Mouse (Mus musculus): Measurements from ENCODE around the gene Rps6ka3. TPM values are rescaled to one million over a fixed set of nuclear protein-coding genes. Genes with fewer than 3 reads are reported as not detected.

The Rps6ka3 gene
- polyA plus RNA-seq, 1 experiment from 2014 or later, result 2.9 TPM

DNA sequence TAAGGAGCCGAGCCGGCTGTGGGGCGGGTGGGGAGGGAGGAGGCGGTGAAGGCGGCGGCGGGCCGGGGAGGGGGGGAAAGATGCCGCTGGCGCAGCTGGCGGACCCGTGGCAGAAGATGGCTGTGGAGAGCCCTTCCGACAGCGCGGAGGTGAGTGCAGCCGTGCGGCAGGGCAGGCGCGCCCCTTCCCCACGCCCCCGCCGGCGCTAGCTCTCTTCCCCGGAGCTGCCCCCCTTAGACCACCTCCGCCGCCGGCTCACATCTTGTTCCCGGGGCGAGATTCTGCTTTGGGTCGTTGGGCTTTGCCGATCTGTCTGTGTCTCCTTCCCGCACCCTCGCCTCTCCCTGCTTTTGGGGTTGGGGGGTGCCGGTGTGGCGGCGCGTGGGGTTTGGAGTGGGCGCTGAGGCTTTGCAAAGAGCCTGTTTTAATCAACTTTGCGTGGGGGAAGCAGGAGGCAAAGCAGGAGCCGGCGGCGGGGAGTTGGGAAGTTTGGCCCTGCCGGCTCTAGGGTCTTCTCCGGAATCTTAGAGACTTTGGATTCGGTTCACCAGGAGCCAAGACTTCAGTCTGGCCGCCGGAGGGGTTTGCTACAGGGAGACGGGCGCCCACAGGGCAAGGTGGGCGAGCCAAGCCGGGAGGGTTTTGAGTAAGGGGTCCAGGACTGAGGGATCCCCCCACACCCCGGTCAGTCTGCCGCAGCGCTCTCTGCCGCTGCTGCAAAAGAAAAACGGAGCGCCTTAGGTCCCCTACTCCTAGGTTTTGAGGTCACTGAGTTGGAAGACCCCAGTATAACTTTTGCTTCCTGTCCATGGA, 46.1 kb downstream of the Rps6ka3 start:
- peak overlapping the region; percentile 54 for H3K9ac ChIP-seq
- peak overlapping the region; percentile 90 for H3K27ac ChIP-seq
- peak overlapping the region; percentile 62 for H3K4me2 ChIP-seq
- H3K27me3 ChIP-seq (replicated peaks), result no peaks in the 10 kb centered on the region
- H3K4me3 ChIP-seq, result peak overlapping the region; percentile 67
- ATAC-seq (replicated peaks), result peak; percentile 64
- H3K36me3 ChIP-seq (replicated peaks), result no peaks in the 10 kb centered on the region
- no peaks in the 10 kb centered on the region for H3K9me3 ChIP-seq
- 20% methylated on average over 45 of the region's 57 CpGs for WGBS
- H3K4me1 ChIP-seq, result no peaks in the 10 kb centered on the region

DNA sequence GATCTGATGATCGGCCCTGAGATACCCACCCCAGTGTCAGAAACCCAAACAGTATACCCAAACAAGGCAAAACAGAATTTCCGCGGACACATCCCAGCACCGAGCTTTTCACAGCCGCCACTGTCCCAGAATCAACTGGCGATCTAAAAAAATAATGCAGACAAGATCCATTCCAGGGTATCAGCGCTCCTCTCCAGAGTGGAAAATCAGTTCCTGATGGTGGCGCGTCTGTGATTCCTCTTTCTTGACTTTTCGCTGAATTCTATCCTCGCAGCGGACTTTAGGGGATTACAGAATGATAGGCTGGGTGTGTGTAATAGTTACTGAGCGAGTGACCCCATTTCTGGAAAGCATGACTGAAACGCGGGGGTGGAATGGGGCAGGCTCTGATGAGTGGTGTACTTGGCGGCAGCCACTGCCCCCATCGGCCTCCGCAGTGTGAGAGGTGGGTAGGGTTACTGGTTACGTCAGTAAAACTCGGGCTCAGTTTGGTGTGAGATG, 46.9 kb downstream of the Rps6ka3 start:
- Histone ChIP-seq H3K9me3 (no peaks in the 10 kb centered on the region), H3K9ac (peak overlapping the region; percentile 54), H3K27me3 (replicated peaks) (no peaks in the 10 kb centered on the region), H3K27ac (no peak overlapping the region), H3K4me1 (no peaks in the 10 kb centered on the region), H3K4me2 (peak overlapping the region; percentile 62), H3K4me3 (peak overlapping the region; percentile 67), H3K36me3 (replicated peaks) (no peaks in the 10 kb centered on the region)
- 19% methylated on average over 20 of the region's 20 CpGs for WGBS
- no peak for ATAC-seq (replicated peaks)

DNA sequence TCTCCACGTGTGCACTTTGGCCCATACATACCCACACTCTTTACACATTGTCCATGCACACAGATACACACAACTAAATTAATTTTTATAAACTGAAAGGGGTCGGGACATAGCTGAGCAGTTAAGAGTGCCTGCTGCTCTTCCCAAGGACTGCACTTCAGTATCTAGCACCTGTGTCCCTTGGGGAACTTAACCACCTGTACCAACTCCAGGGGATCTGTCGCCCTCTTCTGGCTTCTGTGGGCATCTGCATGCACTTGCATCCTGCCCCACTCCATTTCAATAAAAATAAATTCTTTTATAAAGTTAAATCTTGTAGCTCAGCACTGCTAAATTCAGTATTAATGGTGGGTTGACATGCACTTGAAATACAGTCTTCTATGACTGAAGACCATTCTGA, 54.6 kb downstream of the Rps6ka3 start:
- ATAC-seq (replicated peaks), result no peak
- Histone ChIP-seq H3K4me2 (no peak overlapping the region), H3K4me1 (no peaks in the 10 kb centered on the region), H3K9me3 (no peaks in the 10 kb centered on the region), H3K4me3 (no peak overlapping the region), H3K9ac (no peak overlapping the region), H3K27ac (no peak overlapping the region), H3K36me3 (replicated peaks) (no peaks in the 10 kb centered on the region), H3K27me3 (replicated peaks) (no peaks in the 10 kb centered on the region)
- WGBS, result 43% methylated on average over 3 of the region's 3 CpGs

DNA sequence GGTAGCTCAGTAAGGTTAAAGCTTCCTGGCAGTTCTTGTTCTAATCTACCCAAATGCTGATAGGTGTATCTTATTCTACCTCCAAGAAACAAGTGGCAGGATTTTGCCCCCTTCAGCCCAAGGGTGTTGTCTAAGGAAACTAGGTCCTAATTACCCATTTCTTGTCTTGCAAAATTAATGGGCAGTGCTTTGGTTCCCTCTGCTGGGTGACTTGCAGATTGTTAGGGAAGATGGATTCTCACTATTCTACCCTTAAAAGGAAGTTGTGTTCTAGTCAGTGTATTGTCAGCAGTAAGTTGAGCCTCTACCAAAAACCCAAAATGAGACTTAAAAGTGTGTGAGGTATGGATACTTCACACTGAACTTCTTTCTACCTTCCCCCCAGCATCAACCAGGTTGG, 59.0 kb downstream of the Rps6ka3 start:
- Histone ChIP-seq H3K9me3 (no peaks in the 10 kb centered on the region), H3K4me1 (no peaks in the 10 kb centered on the region), H3K27me3 (replicated peaks) (no peaks in the 10 kb centered on the region), H3K9ac (no peak overlapping the region), H3K27ac (no peak overlapping the region), H3K4me3 (no peak overlapping the region), H3K36me3 (replicated peaks) (no peaks in the 10 kb centered on the region), H3K4me2 (no peak overlapping the region)
- ATAC-seq (replicated peaks), result no peak

DNA sequence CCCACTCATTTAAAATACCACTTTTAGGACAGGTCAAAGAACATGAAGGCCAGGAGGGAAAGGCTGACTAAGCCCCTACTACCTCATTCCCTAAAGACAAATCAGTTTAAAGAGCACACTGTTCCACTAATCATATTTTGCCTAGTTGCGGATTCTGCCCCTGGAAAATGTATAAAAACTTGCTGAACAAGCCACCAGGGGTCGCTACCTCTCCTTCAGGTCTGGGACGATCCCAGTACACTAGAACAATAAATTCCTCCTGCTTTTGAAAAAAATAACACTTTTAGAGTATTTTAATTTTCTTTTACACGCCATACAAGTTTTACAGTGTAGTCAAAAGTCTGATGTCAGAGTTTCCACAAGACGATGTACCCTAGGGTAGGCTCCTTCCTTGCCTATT, 76.7 kb downstream of the Rps6ka3 start:
- no peaks in the 10 kb centered on the region for H3K9me3 ChIP-seq
- no peak overlapping the region for H3K9ac ChIP-seq
- H3K36me3 ChIP-seq (replicated peaks), result no peaks in the 10 kb centered on the region
- no peak overlapping the region for H3K4me3 ChIP-seq
- no peak for ATAC-seq (replicated peaks)
- no peaks in the 10 kb centered on the region for H3K27me3 ChIP-seq (replicated peaks)
- 73% methylated on average over 5 of the region's 5 CpGs for WGBS
- H3K4me1 ChIP-seq, result no peaks in the 10 kb centered on the region
- H3K27ac ChIP-seq, result no peak overlapping the region
- H3K4me2 ChIP-seq, result no peak overlapping the region

DNA sequence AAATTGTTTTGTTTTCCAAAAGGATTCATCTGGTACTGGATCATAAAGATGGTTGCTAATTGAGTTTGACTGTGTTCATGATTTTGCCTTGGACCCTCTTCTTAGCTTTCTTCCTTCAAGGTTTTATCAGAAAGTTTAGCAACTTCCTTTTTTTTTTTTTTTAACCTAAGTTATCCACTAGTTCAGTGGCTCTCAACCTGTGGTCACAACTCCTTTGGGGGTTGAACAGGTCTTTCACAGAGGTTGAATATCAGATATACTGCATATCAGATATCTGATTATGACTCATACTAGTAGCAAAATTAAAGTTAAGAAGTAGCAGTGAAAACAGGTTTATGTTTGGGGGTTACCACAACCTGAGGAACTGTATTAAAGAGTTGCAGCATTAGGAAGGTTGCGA, 85.8 kb downstream of the Rps6ka3 start:
- Histone ChIP-seq H3K27me3 (replicated peaks) (no peaks in the 10 kb centered on the region), H3K9me3 (no peaks in the 10 kb centered on the region), H3K27ac (no peak overlapping the region), H3K4me2 (no peak overlapping the region), H3K4me1 (no peaks in the 10 kb centered on the region), H3K4me3 (no peak overlapping the region), H3K36me3 (replicated peaks) (no peaks in the 10 kb centered on the region), H3K9ac (no peak overlapping the region)
- no peak for ATAC-seq (replicated peaks)
- 92% methylated on average over 1 of the region's 1 CpGs for WGBS

DNA sequence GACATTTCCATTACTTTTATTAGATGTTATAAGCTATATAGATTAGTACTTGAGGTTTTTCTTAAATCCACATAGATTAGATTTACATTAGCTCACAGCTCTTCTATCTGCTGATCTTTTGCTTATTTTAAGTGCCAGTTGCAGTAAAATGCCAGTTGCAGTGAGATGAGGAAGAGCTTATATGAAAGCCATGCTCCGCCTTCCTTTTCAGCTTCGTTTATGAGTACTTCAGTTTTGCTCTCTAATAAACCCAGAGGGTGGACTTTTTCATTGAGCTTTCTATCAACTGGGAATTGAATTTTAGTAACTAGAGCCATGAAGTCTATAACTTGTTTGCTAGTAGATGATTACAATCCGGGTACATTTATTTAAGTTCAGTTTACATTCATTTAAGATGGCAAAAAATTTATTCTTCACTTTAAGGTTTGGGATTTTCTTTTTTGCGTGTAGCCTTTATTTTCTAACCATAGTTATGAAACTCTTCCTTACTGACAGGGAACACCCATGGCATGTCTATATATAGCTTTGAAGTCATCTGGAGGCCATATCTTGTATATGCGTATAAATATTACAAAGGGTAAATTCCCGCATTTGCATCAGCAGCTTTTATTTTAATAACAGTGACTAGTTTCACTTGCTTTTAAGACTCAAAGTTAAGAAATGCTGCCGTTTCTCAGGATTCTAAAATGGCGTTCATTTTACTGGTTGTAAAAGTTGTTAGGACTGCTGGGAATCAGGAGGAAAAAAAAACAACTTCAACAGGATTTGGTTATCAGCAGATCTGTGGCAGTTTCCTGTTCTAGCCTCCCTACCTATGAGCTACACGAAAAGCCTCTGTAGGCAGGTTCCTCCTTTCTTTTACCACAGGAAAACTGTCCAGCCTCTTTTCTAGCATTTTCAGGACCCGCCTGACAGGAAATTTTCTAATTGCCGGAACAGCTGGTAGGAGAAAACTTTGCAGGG, 92.5 kb downstream of the Rps6ka3 start:
- Histone ChIP-seq H3K9ac (no peak overlapping the region), H3K27me3 (replicated peaks) (no peaks in the 10 kb centered on the region), H3K27ac (no peak overlapping the region), H3K4me2 (no peak overlapping the region), H3K9me3 (no peaks in the 10 kb centered on the region), H3K4me3 (no peak overlapping the region), H3K4me1 (no peaks in the 10 kb centered on the region), H3K36me3 (replicated peaks) (no peaks in the 10 kb centered on the region)
- ATAC-seq (replicated peaks), result no peak
- 86% methylated on average over 11 of the region's 11 CpGs for WGBS

DNA sequence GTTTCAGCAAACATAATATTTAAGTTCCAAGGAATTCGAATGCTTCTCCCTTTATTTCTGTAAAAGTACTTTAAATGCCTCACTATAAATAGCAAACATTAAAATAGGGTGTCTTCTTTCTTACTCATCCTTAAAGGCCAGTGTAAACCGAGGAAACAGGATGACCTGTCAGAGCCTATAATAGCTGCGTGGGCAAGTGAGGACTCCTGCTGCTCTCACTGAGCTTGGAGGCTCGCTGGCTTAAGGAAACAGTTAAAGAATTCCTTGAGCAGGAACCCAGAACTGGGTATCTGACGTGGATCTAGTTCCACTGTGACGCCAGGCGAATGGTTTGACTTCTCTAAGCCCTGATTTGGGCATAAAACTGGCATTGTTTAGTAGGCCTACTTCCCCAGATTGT, 105.2 kb downstream of the Rps6ka3 start:
- Histone ChIP-seq H3K9me3 (no peaks in the 10 kb centered on the region), H3K4me3 (no peak overlapping the region), H3K27ac (no peak overlapping the region), H3K36me3 (replicated peaks) (no peaks in the 10 kb centered on the region), H3K27me3 (replicated peaks) (no peaks in the 10 kb centered on the region), H3K9ac (no peak overlapping the region), H3K4me1 (no peaks in the 10 kb centered on the region), H3K4me2 (no peak overlapping the region)
- WGBS, result 60% methylated on average over 7 of the region's 7 CpGs
- ATAC-seq (replicated peaks), result no peak

DNA sequence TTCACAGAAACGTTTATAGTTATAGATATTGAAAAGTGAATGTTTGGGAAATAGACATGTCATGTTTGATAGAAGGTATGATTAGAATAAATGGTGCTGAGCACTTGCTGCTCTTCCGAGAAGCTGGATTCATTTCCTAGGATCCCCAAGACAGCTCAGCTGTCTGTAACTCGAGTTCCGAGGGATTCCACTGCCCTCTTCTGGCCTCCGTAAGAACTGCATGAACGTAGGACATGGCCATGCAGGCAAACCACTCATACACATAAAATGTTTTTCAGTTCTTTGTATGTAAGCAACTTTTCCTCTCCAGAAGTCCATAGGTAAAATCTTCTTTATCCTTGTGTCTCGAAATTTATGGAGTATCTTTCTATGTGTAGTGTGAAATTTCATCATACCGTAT, 111.2 kb downstream of the Rps6ka3 start:
- no peaks in the 10 kb centered on the region for H3K36me3 ChIP-seq (replicated peaks)
- ATAC-seq (replicated peaks), result no peak
- H3K4me3 ChIP-seq, result no peak overlapping the region
- WGBS, result 29% methylated on average over 8 of the region's 8 CpGs
- H3K9ac ChIP-seq, result no peak overlapping the region
- no peaks in the 10 kb centered on the region for H3K27me3 ChIP-seq (replicated peaks)
- H3K4me1 ChIP-seq, result no peaks in the 10 kb centered on the region
- no peaks in the 10 kb centered on the region for H3K9me3 ChIP-seq
- H3K4me2 ChIP-seq, result no peak overlapping the region
- H3K27ac ChIP-seq, result no peak overlapping the region

DNA sequence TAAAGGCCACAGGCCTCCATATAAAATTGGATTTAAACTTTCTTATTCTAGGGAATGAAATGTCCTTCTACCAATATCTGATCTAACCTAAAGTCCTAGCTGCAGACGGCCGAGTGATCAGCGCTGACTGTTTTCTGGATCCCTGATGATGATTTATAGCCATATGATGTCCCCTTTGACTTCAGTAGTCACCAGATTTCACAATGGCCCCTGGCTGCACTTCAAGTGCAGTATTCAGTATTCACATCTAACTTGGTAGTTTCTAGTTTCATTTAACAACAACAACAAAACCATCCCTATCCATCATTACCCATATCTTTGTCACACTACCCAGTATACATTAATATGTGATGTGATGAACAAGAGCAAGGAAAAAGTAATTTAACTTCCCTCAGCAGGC, 154.4 kb downstream of the Rps6ka3 start:
- Histone ChIP-seq H3K4me1 (no peaks in the 10 kb centered on the region), H3K4me2 (no peak overlapping the region), H3K9me3 (no peaks in the 10 kb centered on the region), H3K9ac (no peak overlapping the region), H3K36me3 (replicated peaks) (0 out of 2 replicates have a peak, but pooled peaks cover 3% of the 10 kb centered on the region), H3K27me3 (replicated peaks) (no peaks in the 10 kb centered on the region), H3K27ac (no peak overlapping the region), H3K4me3 (no peak overlapping the region)
- ATAC-seq (replicated peaks), result no peak
- 93% methylated on average over 3 of the region's 3 CpGs for WGBS

DNA sequence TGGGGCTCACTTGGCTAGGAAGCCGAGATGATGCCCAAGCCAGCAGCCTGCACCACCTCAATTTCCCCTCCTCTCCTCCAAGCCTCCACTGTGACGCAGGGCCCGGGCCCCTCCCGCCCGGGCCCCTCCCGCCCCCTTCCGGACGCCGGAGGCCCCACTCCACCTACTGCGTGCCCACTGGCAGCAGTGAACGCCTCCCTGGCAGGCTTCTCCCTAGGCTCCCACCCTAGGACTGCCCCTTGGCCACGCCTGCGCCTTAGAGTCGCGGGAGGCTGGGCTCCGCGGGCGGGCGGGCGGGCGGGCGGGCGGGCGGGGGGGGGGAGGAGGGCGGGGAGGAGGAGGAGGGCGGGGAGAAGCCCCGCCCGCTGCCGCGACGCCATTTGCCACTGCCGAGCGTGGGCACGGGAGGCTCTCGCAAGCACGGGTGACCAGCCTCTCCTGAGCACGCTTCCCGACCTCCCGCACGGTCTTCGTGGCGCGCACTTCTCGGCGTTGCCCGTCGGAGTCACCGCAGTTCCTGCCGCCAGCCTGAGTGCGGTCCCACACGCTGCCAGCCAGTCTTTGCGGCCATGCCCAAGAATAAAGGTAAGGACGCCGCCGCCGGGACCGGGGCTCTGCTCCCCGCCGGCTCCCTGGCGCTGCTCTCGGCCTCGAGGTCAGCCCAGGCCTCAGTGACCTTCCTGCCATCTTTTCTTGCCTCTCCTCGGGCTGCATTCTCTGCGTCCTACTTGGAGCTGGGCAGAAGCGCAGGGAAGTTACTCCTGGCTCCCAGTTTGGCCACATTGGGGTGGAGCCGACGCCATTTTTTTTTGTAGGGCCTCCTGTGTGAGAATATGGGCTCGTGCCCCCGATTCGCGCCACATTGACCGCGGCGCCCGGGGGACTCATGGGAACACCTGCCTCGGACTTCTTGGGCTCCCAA, 162.0 kb downstream of the Rps6ka3 start, which contains the start of gene Eif1ax:
TSS of gene Eif1ax (plus strand) at position 348 of the 922 bp plus-strand sequence.
- H3K27me3 ChIP-seq (replicated peaks), result no peaks in the 10 kb centered on the region
- H3K36me3 ChIP-seq (replicated peaks), result no peaks in the 10 kb centered on the region
- peak within 1 kb of the TSS; percentile 84 for H3K27ac ChIP-seq
- 14% methylated on average over 54 of the region's 76 CpGs for WGBS
- H3K4me2 ChIP-seq, result peak within 1 kb of the TSS; percentile 52
- H3K9ac ChIP-seq, result peak within 1 kb of the TSS; percentile 57
- 0 out of 2 replicates have a peak, but pooled peaks cover 3% of the 10 kb centered on the region for H3K4me1 ChIP-seq
- peak; percentile 96 for ATAC-seq (replicated peaks)
- H3K9me3 ChIP-seq, result no peaks in the 10 kb centered on the region
- peak within 1 kb of the TSS; percentile 70 for H3K4me3 ChIP-seq

All from midbrain, embryonic 15.5 days (tissue).